Mouse (Mus musculus) heart, embryonic 15.5 days (tissue): Measurements from ENCODE around the gene Zscan25. TPM values are rescaled to one million over a fixed set of nuclear protein-coding genes. Genes with fewer than 3 reads are reported as not detected.
"Not testable (repeated sequence)": the region's sequence is repeated elsewhere in the genome, so short reads cannot be mapped to it uniquely, and the experiment has no call there.

Source experiments
- ATAC-seq: fragments of 200-750 bp; cut with Nextera tagmentation; replicated peaks from 2 replicates; pipeline ENCODE4 v1.8.0; 2017; ENCODE audit warnings: low read depth, moderate TSS enrichment; ENCODE audit not compliant: insufficient number of reproducible peaks, insufficient read depth, low FRiP score
- H3K27ac ChIP-seq: fragments of 300-500 bp; sonication (generic); 2 replicates; pipeline ENCODE4 v1.5.1; 2015; ENCODE audit warnings: mild to moderate bottlenecking, inconsistent platforms
- H3K27me3 ChIP-seq: fragments of 300-500 bp; sonication (generic); 2 replicates; pipeline ENCODE4 v1.6.1; 2015; ENCODE audit warnings: inconsistent platforms
- H3K36me3 ChIP-seq: fragments of 300-500 bp; sonication (generic); 2 replicates; pipeline ENCODE4 v1.6.1; 2015; ENCODE audit warnings: mild to moderate bottlenecking, inconsistent platforms
- H3K4me1 ChIP-seq: fragments of 300-500 bp; sonication (generic); replicated peaks from 2 replicates; pipeline ENCODE4 v1.6.1; 2015; ENCODE audit warnings: inconsistent platforms
- H3K4me2 ChIP-seq: fragments of 300-500 bp; sonication (generic); 2 replicates; pipeline ENCODE4 v1.6.1; 2015; ENCODE audit warnings: inconsistent platforms, mild to moderate bottlenecking, moderate library complexity
- H3K4me3 ChIP-seq: fragments of 300-500 bp; sonication (generic); 2 replicates; pipeline ENCODE4 v1.5.1; 2015; ENCODE audit warnings: mild to moderate bottlenecking, inconsistent platforms
- H3K9ac ChIP-seq: fragments of 300-500 bp; sonication (generic); 2 replicates; pipeline ENCODE4 v1.6.1; 2015; ENCODE audit warnings: mild to moderate bottlenecking, inconsistent platforms
- H3K9me3 ChIP-seq: fragments of 300-500 bp; sonication (generic); replicated peaks from 2 replicates; pipeline ENCODE4 v1.6.1; 2016; ENCODE audit warnings: inconsistent platforms
- WGBS: fragments of 180-500 bp; shearing (Covaris S2); methylation state at CpG from one replicate; pipeline ENCODE4 v1.1.7; 2015; ENCODE audit warnings: mixed read lengths; 5-methylcytosine and 5-hydroxymethylcytosine counted together
- polyA plus RNA-seq: library from polyadenylated mRNA; unstranded; fragments of >200 nt; fragmentation: Nextera tagmentation; extraction: Ambion mirVana; gene quantifications from 2 replicates; pipeline ENCODE4 v1.2.1, GENCODE M21; 2015

Gene Zscan25
- polyA plus RNA-seq = 0.40 and 0.62 TPM in 2 replicates

DNA sequence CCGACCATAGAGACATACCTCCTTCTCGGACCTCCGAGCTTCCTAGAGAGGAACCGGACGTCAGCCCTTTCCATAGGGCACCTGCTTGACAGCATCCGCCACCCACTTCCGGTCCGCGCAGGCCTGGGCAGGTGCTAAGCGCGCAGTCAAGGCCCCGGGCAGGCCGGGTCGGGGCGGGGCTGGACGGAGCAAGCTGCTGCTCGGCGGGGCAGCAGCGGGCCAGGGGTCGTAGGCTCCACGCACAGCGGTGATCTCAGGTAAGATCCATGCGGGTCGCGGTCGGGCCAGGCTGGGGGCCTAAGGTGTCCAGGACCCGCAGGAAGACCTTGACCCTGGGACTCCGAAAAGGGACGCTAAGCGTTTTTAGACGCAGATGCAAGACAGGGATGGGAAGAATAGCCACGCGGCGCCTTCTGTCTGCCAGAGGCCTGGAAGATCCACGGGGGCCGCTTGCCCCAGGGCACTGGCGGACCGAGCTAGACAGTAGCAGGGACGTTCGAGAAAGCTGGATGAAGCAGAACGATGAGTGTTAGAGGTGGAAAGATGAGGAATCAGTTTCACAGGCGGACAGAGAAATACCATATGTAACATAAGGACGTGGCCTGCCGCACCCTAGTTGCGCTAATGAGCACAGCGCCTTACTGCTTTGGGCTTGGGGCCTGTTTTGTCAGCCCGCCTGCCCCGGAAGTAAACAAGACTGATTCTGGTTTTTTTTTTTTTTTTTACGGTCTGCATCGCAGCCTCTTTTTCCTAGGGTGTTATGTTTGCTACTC, at the start of gene Zscan25:
TSS of gene Zscan25 (plus strand) at position 130 of the 773 bp plus-strand sequence.
- peak within 1 kb of the TSS; percentile 96 for H3K4me3 ChIP-seq
- peak; percentile 98 for ATAC-seq
- H3K9me3 ChIP-seq = no peaks in the 10 kb centered on the region
- H3K9ac ChIP-seq = peak within 1 kb of the TSS; percentile 89
- peaks cover 24% of the 10 kb centered on the region for H3K36me3 ChIP-seq
- H3K4me2 ChIP-seq = peak within 1 kb of the TSS; percentile 83
- whole genome bisulfite sequencing = under 1% methylated on average over 50 of the region's 50 CpGs
- no peaks in the 10 kb centered on the region for H3K27me3 ChIP-seq
- H3K27ac ChIP-seq = peak within 1 kb of the TSS; percentile 93
- peaks cover 12% of the 10 kb centered on the region for H3K4me1 ChIP-seq

DNA sequence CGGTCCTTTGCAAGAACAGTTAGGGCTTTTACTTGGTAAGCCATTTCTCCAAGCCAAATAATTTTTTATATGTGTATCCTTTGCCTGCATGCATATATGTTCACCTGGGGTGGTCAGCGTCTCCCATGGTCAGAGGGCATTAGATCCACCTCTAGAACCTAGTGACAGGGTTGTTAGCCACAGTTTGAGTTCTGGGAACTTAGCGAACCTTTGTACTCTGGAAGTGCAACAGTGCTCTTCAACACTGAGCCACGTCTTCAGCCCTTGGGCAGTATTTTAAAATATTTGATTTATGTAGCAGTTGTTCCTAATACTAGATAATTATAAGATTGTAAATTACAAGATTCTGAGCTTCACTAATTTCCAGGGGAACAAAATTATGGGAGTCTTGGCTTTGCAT, 49.7 kb upstream of the Zscan25 start:
- Histone ChIP-seq H3K4me2 (peak overlapping the region; percentile 72), H3K27ac (peak overlapping the region; percentile 94), H3K4me1 (peaks cover 14% of the 10 kb centered on the region), H3K27me3 (no peaks in the 10 kb centered on the region), H3K36me3 (peaks cover 25% of the 10 kb centered on the region), H3K4me3 (peak overlapping the region; percentile 75), H3K9me3 (no peaks in the 10 kb centered on the region), H3K9ac (peak overlapping the region; percentile 98; the same call in 1 of the 2 replicates)
- 86% methylated on average over 4 of the region's 4 CpGs for WGBS
- ATAC-seq = no peak

DNA sequence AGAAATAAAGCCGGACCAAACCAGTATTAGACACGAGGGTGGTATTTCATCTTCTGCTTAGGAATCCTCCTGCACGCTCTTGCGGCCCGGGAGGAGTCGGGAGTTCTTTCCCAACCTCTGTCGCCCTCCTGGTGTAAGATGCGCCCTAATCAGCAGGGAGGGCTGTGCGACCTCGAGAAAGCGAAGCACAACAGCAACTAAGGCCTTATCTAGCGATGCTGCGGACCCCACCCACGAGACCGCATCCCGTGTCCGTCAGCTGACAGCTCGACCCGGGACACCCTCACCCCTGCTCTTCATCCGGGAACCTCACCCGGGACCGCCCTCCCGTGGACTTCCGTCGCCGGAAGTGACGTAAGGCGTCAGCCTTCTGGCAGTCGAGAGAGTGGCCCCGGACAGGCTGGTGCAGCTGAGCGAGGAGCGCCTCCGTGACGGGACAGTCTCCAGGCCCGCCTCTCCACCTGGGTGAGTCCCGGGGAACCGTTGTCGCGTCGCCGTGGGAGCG, 48.9 kb upstream of the Zscan25 start, which contains the start of gene Zfp655:
TSS of gene Zfp655 (plus strand) at position 349 of the 505 bp plus-strand sequence.
- ATAC-seq = peak; percentile 99
- peaks cover 32% of the 10 kb centered on the region for H3K36me3 ChIP-seq
- peak within 1 kb of the TSS; percentile 75 for H3K4me3 ChIP-seq

DNA sequence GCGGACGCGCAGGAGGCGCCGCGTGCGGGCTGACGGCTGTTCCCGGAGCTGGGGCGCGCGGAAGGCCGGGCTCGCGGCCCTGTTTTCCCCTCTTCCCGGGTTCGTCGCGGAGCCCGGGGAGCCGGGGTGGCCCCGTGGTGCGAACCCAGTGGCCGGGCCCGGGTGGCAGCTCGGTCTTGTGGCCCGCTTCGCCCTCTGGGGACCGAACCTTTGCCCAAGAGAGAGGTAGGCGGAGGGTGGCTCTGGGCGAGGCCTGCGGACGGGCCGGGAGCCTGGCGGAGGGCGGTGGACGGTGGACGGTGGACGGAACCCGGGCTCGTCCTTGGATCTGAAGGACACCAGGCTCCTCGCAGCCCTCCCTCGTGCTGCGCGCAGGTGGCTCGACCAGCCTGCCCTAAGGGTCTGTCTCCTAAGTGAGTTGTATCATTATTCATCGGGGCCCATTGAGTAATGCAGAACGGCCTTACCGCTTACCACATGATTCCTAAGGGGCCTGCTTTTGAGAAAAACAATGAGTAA, 48.3 kb upstream of the Zscan25 start:
- H3K4me3 ChIP-seq = peak overlapping the region; percentile 75
- H3K27me3 ChIP-seq = no peaks in the 10 kb centered on the region
- peaks cover 14% of the 10 kb centered on the region for H3K4me1 ChIP-seq
- no peaks in the 10 kb centered on the region for H3K9me3 ChIP-seq
- peaks cover 35% of the 10 kb centered on the region for H3K36me3 ChIP-seq
- peak overlapping the region; percentile 94 for H3K27ac ChIP-seq
- peak overlapping the region; percentile 98 for H3K9ac ChIP-seq
- under 1% methylated on average over 44 of the region's 49 CpGs for WGBS
- peak overlapping the region; percentile 72 for H3K4me2 ChIP-seq
- ATAC-seq = peak; percentile 61

More for the DNA sequence above, 48.9 kb upstream of the Zscan25 start, which contains the start of gene Zfp655:
- Histone ChIP-seq H3K9me3 (no peaks in the 10 kb centered on the region), H3K27me3 (no peaks in the 10 kb centered on the region), H3K4me2 (peak within 1 kb of the TSS; percentile 72), H3K27ac (peak within 1 kb of the TSS; percentile 94), H3K9ac (peak within 1 kb of the TSS; percentile 98), H3K4me1 (peaks cover 14% of the 10 kb centered on the region)
- WGBS = 0% methylated on average over 42 of the region's 42 CpGs

DNA sequence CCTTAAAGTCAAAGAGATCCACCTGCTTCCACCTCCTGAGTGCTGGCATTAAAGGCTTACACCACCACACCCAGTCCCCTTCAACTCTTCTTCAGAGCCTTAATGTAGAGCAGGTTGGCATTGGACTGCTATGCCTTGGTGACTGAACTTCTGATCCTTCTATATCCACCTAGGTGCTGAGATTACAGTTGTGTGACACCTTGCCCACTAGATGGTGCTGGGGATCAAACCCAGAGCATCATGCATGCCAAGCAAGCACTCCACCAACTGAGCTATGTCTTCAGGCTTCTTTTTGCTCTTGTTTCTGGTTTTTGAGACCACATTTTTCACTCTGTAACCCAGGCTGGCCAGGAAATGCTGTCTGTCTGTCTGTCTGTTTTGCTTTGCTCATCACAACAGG, 45.7 kb upstream of the Zscan25 start:
- ATAC-seq = no peak
- H3K4me3 ChIP-seq = no peak overlapping the region
- peaks cover 16% of the 10 kb centered on the region for H3K4me1 ChIP-seq
- no peak overlapping the region for H3K9ac ChIP-seq
- peaks cover 56% of the 10 kb centered on the region for H3K36me3 ChIP-seq
- H3K27ac ChIP-seq = no peak overlapping the region
- H3K9me3 ChIP-seq = no peaks in the 10 kb centered on the region
- no peak overlapping the region for H3K4me2 ChIP-seq
- H3K27me3 ChIP-seq = no peaks in the 10 kb centered on the region

DNA sequence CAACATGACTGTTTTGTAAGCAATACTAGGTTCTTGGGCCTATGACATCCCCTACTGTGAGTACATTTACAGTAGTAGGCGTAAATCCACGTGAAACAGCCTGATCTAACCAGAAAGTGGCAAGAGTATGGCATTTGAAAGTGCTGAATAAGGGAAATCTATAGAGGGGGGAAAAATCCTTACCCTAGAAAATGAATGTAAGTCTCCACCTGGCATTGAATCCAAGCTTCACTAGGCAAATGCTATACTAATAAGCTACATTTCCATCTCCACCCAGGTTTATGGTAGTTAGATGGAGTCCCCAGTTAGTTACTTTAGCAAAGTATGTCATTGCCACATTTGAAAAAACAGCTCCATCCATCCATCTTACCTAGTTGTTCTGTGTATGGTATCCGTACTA, 30.8 kb upstream of the Zscan25 start:
- no peak overlapping the region for H3K4me2 ChIP-seq
- no peak for ATAC-seq
- H3K4me3 ChIP-seq = no peak overlapping the region
- WGBS = 89% methylated on average over 3 of the region's 3 CpGs
- H3K36me3 ChIP-seq = peaks cover 59% of the 10 kb centered on the region
- no peak overlapping the region for H3K9ac ChIP-seq
- no peaks in the 10 kb centered on the region for H3K27me3 ChIP-seq
- no peaks in the 10 kb centered on the region for H3K4me1 ChIP-seq
- H3K27ac ChIP-seq = no peak overlapping the region
- H3K9me3 ChIP-seq = 0 out of 2 replicates have a peak, but pooled peaks cover 6% of the 10 kb centered on the region

- H3K36me3 ChIP-seq, H3K9ac ChIP-seq, H3K4me1 ChIP-seq, H3K4me3 ChIP-seq, H3K27me3 ChIP-seq, ATAC-seq, H3K27ac ChIP-seq, H3K9me3 ChIP-seq, H3K4me2 ChIP-seq: not testable (repeated sequence)
- WGBS = 76% methylated on average over 2 of the region's 2 CpGs
Observed at GRCm38 (mm10) chr5:145273568-145273967, 6.7 kb upstream of the Zscan25 start.

- Histone ChIP-seq H3K4me1 (peaks cover 12% of the 10 kb centered on the region), H3K4me3 (peak overlapping the region; percentile 96), H3K27ac (no peak overlapping the region), H3K36me3 (peaks cover 18% of the 10 kb centered on the region), H3K27me3 (no peaks in the 10 kb centered on the region), H3K4me2 (peak overlapping the region; percentile 83; the same call in 1 of the 2 replicates), H3K9ac (no peak overlapping the region), H3K9me3 (no peaks in the 10 kb centered on the region)
- WGBS = 96% methylated on average over 2 of the region's 2 CpGs
- ATAC-seq = no peak
Observed at GRCm38 (mm10) chr5:145279948-145280347, 352 bp upstream of the Zscan25 start.

DNA sequence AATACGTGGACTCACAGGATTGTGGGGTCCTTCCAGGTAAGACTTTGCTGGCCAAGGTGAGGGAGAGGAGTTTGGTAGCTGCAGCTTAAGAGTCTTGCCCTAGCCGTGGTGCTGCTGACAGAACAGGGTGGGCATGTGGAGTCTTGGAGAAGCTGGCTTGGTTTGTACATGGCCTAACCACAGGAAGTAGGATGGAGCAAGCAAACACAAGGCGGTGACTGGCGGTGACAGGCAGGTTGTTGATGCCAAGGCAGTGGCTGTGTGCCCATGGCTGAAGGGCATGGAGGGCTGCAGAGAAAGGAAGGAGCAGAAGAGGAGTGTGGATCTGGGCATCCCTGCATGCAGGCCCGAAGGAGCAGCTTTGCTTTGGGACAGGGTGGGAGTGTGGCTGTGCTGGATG, 8.1 kb downstream of the Zscan25 start:
- Histone ChIP-seq H3K4me3 (no peak overlapping the region), H3K4me2 (no peak overlapping the region), H3K9ac (no peak overlapping the region), H3K9me3 (no peaks in the 10 kb centered on the region), H3K36me3 (peaks cover 85% of the 10 kb centered on the region), H3K27ac (no peak overlapping the region), H3K4me1 (no peaks in the 10 kb centered on the region), H3K27me3 (no peaks in the 10 kb centered on the region)
- WGBS = 90% methylated on average over 5 of the region's 5 CpGs
- ATAC-seq = no peak

DNA sequence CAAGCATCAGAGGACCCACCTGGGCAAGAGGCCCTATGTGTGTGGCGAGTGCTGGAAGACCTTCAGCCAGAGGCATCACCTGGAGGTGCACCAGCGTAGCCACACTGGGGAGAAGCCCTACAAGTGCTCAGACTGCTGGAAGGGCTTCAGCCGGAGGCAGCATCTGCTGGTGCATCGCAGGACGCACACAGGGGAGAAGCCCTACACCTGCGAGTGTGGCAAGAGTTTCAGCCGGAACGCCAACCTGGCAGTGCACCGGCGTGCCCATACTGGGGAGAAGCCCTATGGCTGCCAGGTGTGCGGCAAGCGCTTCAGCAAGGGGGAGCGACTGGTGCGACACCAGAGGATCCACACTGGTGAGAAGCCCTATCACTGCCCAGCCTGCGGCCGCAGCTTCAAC, 10.4 kb downstream of the Zscan25 start:
- no peak for ATAC-seq
- Histone ChIP-seq H3K4me1 (no peaks in the 10 kb centered on the region), H3K36me3 (peaks cover 68% of the 10 kb centered on the region), H3K4me3 (no peak overlapping the region), H3K4me2 (no peak overlapping the region), H3K27ac (no peak overlapping the region), H3K9ac (no peak overlapping the region), H3K27me3 (no peaks in the 10 kb centered on the region), H3K9me3 (no peaks in the 10 kb centered on the region)
- 94% methylated on average over 16 of the region's 16 CpGs for WGBS

DNA sequence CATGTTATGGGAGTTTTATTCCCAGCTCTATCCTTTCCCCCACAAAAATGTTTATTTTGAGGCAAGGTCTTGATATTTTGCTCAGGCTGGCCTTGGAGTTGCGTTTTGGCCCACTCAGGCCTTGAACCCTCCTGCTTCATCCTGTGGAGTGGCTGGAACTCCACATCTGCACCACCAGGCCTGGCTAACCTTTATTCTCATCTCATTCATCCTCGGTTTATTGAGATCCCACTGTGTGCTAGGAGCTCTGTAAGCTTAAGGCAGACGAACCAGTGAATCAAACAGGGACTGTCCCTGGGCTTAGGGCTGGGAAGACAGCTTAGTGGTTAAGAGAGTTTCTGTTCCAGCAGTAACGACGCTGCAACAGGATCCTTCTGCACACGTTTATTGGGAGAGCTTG, 12.1 kb downstream of the Zscan25 start:
- peaks cover 52% of the 10 kb centered on the region for H3K36me3 ChIP-seq
- no peaks in the 10 kb centered on the region for H3K27me3 ChIP-seq
- H3K4me3 ChIP-seq = no peak overlapping the region
- H3K9me3 ChIP-seq = no peaks in the 10 kb centered on the region
- H3K9ac ChIP-seq = no peak overlapping the region
- no peak overlapping the region for H3K4me2 ChIP-seq
- H3K4me1 ChIP-seq = no peaks in the 10 kb centered on the region
- WGBS = 92% methylated on average over 6 of the region's 6 CpGs
- ATAC-seq = no peak
- H3K27ac ChIP-seq = no peak overlapping the region
